Mouse (Mus musculus) erythroid progenitor cell, adult 5-6 weeks (primary cell): ENCODE results near the gene Prima1. TPM values are rescaled to one million over a fixed set of nuclear protein-coding genes. Genes with fewer than 3 reads are reported as not detected.

Source experiments
- ATAC-seq: replicated peaks from 2 replicates; pipeline ENCODE4 v1.8.0; 2016; ENCODE audit warnings: moderate number of reproducible peaks, mild to moderate bottlenecking, moderate TSS enrichment, inconsistent platforms; ENCODE audit not compliant: poor library complexity, low FRiP score, severe bottlenecking
- total RNA-seq, 2 experiments: library from RNA; stranded (forward) in 1 of 2; stranded (reverse) in 1 of 2; fragments of 150-400 nt in 1 of 2; fragments of 186-747, 209-891 nt in 1 of 2; gene quantifications; 2 replicates each; pipeline versions ENCODE4 v1.2.3 to v1.2.4; 2015 to 2017; ENCODE audit warnings: low replicate concordance in 2 of 2

The Prima1 gene
- total RNA-seq (2015; ENCODE audit: low replicate concordance) (not detected in 2 replicates), total RNA-seq (2017; ENCODE audit: low replicate concordance) (not detected in 2 replicates)

DNA sequence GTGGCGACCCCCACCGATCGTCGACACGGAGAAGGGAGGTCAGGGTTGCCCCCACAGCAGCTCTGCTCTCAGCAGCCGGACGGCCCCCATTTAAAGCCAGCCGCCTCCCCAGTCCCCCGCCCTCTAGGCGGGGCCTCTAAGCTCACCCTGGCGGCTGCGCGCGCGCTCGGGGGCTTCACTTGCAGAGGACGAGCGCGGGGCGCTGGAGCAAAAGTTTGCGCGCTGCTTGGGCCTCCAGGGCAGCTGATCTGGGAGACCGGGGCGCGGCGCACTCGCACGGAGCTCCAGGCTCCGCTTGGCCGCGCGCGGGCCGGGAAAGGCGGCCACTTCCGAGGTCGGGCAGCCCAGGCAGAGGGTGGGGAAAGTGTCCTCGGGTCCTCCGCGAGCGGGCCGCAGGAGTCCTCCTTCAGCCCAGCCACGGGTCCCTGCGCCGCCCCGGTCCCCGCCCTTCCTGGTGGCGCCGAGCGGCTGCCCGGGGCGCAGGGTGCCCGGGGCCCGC lies at the start of gene Prima1:
TSS of gene Prima1 (minus strand) at position 68 of the 499 bp plus-strand sequence.
- ATAC-seq = no peak

- ATAC-seq = no peak
These were observed 45.3 kb upstream of the Prima1 start for GRCm38 (mm10) chr12:103287276-103287675.

GRCm38 (mm10) chr12:103283411-103283810 lies 41.5 kb upstream of the Prima1 start:
- ATAC-seq = no peak

DNA sequence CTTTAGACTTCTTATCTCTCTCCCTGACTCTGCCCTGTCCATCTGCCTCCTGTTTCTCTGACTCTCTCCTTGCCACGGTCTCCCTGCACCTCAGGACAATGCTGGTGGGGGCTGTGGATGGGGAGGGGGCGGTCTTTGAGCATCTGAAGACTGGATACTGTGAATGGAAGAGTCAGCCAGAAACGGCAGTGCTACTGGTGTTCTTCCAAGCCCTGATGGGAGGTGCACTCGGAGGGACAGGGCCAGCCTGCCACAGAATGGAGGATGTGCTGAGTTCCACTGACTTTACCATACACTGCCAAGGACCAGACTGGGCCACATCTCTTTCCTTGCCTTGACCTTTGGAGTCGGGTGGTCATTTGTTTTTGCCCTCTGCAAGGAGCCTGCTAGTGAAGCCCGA lies 41.0 kb upstream of the Prima1 start:
- ATAC-seq = no peak

- ATAC-seq = no peak
These were observed 40.0 kb upstream of the Prima1 start for GRCm38 (mm10) chr12:103281912-103282311.

GRCm38 (mm10) chr12:103281491-103281890 lies 39.5 kb upstream of the Prima1 start:
- ATAC-seq = no peak

GRCm38 (mm10) chr12:103276422-103276821 lies 34.5 kb upstream of the Prima1 start:
- no peak for ATAC-seq

GRCm38 (mm10) chr12:103273732-103274131 lies 31.8 kb upstream of the Prima1 start:
- no peak for ATAC-seq

DNA sequence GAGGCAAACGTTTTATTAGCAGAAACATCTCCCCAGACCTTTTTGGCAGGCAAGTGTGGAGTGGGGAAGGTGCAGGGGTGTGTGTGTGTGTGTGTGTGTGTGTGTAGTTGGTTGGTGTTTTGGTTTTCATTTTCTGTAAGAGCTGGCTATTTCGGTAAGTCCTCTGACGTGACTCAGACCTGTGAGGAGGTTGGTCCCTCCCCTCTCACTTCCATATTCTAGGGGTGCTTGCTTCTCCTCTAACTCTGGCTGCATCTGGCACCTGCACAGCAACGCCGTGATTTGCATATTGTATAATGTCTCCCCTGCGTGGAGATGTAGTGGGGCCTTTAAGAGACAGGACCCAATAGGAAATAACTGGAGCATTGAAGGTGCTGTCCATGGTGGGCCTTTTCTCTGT lies 31.1 kb upstream of the Prima1 start:
- ATAC-seq = no peak

- no peak for ATAC-seq
These were observed 30.2 kb upstream of the Prima1 start for GRCm38 (mm10) chr12:103272176-103272575.

GRCm38 (mm10) chr12:103266605-103267004 lies 24.7 kb upstream of the Prima1 start:
- no peak for ATAC-seq

GRCm38 (mm10) chr12:103262017-103262865 lies 20.3 kb upstream of the Prima1 start:
- ATAC-seq = no peak

DNA sequence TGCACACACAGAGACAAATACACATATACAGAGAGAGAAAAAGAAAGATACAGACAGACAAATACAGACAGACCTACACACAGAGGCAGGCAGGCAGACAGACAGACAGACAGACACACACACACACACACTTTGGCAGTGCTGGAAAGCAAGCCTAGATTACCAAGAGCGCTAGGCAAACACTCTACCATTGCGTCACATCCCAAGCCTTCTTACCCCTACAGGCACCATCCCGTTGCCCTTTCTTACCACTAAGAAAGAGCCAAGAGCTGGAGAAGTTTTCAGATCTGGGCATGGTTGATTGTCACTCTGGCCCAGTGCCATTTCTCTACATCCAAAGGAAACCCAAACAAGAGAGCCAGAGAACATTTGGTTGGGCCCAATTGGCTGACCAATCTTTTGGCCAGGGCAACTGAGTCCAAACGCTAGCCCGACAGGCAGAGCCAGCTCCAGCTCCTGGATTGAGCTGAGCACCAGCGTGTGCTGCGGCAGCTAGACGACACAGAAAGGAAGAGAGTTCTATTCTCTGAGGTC lies 11.0 kb upstream of the Prima1 start:
- ATAC-seq = no peak

GRCm38 (mm10) chr12:103251151-103251550 lies 9.2 kb upstream of the Prima1 start:
- ATAC-seq = no peak

DNA sequence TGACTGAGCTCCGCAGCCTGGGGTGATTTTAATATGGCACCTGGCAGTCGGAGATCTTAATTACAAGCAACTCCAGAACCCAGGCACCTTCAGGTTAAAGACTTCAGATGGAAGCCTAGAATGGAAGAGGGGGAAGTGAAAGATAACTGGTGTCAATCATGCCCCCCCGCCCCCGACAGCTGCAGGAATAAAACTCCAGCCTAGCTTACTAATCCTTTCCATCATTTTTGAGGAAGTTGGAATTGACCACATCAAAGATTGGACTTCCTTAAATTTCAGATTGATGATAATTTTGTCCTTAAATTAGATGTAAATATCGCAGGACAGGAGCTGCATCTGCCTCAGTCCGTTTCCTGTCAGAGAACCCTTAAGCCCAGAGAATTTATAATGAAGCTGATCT lies 8.4 kb upstream of the Prima1 start:
- ATAC-seq = no peak

DNA sequence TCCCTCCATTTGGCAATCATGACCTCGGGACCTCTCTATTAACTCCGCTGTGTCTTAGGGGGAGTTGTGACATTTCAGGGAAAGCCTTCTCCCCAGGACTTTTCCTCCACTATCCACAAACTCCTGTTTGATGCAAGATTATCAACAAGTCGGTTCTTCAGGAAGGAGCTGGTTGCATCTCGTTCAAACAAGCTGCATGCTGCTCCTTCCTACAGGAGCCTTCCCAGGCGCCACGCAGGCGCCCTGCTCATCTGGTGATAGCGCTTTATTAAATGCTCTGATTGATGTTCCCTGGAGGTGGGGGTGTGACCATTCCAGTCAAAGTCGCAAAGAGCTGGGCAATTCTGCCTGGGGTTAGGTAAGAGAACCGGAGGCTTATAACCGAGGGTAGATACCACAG lies 1.1 kb upstream of the Prima1 start:
- ATAC-seq = no peak

- no peak for ATAC-seq
These were observed 658 bp upstream of the Prima1 start for GRCm38 (mm10) chr12:103242591-103243025.

- no peak for ATAC-seq
These were observed 453 bp downstream of the Prima1 start for GRCm38 (mm10) chr12:103241311-103242082.

- ATAC-seq = no peak
These were observed 3.0 kb downstream of the Prima1 start for GRCm38 (mm10) chr12:103238924-103239460.

- ATAC-seq = no peak
These were observed 6.1 kb downstream of the Prima1 start for GRCm38 (mm10) chr12:103235856-103236255.
